Mouse (Mus musculus) ES-E14 (cell line): ENCODE measurements around the gene Krtap12-1. TPM values are rescaled to one million over a fixed set of nuclear protein-coding genes. Genes with fewer than 3 reads are reported as not detected.
"Not testable (repeated sequence)": the region's sequence is repeated elsewhere in the genome, so short reads cannot be mapped to it uniquely, and the experiment has no call there.

ENCODE experiments used
- DNase-seq: peaks from one replicate; pipeline ENCODE4 v3.0.0-alpha.2; 2013; ENCODE audit warnings: low read depth, low spot score
- H3K27ac ChIP-seq: 2 replicates; pipeline ENCODE4 v1.5.1; 2012; ENCODE audit warnings: low read depth, mild to moderate bottlenecking, low read length, moderate library complexity, mixed read lengths; ENCODE audit not compliant: poor library complexity, insufficient read depth, severe bottlenecking
- H3K36me3 ChIP-seq: 2 replicates; pipeline ENCODE4 v1.6.1; 2012; ENCODE audit warnings: mild to moderate bottlenecking, low read length, moderate library complexity, mixed read lengths; ENCODE audit not compliant: control insufficient read depth, poor library complexity, insufficient read depth, severe bottlenecking
- H3K4me1 ChIP-seq, 2 experiments: fragments of 150-350 bp in 1 of 2; sonication (generic) in 1 of 2; 2 replicates each; pipeline ENCODE4 v1.6.1; 2012; ENCODE audit warnings: low read length in 2 of 2, mild to moderate bottlenecking in 1 of 2, mixed read lengths in 1 of 2; ENCODE audit not compliant: control insufficient read depth in 2 of 2, insufficient read depth in 2 of 2, poor library complexity in 1 of 2
- H3K4me3 ChIP-seq, 2 experiments: fragments of 150-350 bp in 1 of 2; sonication (generic) in 1 of 2; 2 replicates each; pipeline ENCODE4 v1.5.1; 2012; ENCODE audit warnings: low read length in 2 of 2, low read depth in 1 of 2, mild to moderate bottlenecking in 1 of 2, mixed read lengths in 1 of 2; ENCODE audit not compliant: insufficient read depth in 1 of 2, poor library complexity in 1 of 2, severe bottlenecking in 1 of 2
- H3K9ac ChIP-seq: 2 replicates; pipeline ENCODE4 v1.6.1; 2012; ENCODE audit warnings: low read depth, mild to moderate bottlenecking, low read length, mixed read lengths; ENCODE audit not compliant: poor library complexity, insufficient read depth, severe bottlenecking
- H3K9me3 ChIP-seq: fragments of 150-350 bp; sonication (generic); 2 replicates; pipeline ENCODE4 v1.6.1; 2012; ENCODE audit warnings: low read depth, mild to moderate bottlenecking, low read length; ENCODE audit not compliant: control insufficient read depth, insufficient read depth
- CHD2 ChIP-seq: IDR thresholded peaks from 2 replicates; pipeline ENCODE4 v1.6.1; 2014; ENCODE audit warnings: mild to moderate bottlenecking, low read depth, low read length, inconsistent platforms
- HCFC1 ChIP-seq: IDR thresholded peaks from 2 replicates; pipeline ENCODE4 v1.6.1; 2012; ENCODE audit warnings: low read length, inconsistent platforms, borderline replicate concordance; ENCODE audit not compliant: insufficient read depth
- MAFK ChIP-seq: IDR thresholded peaks from 2 replicates; pipeline ENCODE4 v1.6.1; 2014; ENCODE audit warnings: mild to moderate bottlenecking, low read depth, low read length, inconsistent platforms; ENCODE audit not compliant: insufficient read depth
- ZC3H11A ChIP-seq: IDR thresholded peaks from 2 replicates; pipeline ENCODE4 v1.6.1; 2012; ENCODE audit warnings: low read depth, mild to moderate bottlenecking, inconsistent platforms, low read length, borderline replicate concordance
- ZNF384 ChIP-seq: IDR thresholded peaks from 2 replicates; pipeline ENCODE4 v1.6.1; 2012; ENCODE audit warnings: low read depth, low read length, inconsistent platforms
- in situ Hi-C, 2 experiments: fragments of 600-800 bp; cut with MboI; formaldehyde crosslinking; loops; one replicate each; pipeline ENCODE4 v1.15.1; 2025; ENCODE audit warnings: low sequenced_read_pairs in 2 of 2, inconsistent platforms in 1 of 2; ENCODE audit not compliant: unreplicated experiment in 2 of 2
- total RNA-seq: library from RNA; depleted of rRNA; stranded (reverse); fragments of 300-350 nt; gene quantifications from 2 replicates; pipeline ENCODE4 v1.2.3, GENCODE M21; 2012; rRNA removed

The Krtap12-1 gene
- total RNA-seq, 1 experiment = not detected

- Histone ChIP-seq H3K4me3 (no peak overlapping the region), H3K9ac (no peak overlapping the region), H3K9me3 (no peaks in the 10 kb centered on the region), H3K4me1 (no peaks in the 10 kb centered on the region), H3K27ac (no peak overlapping the region), H3K36me3 (no peaks in the 10 kb centered on the region)
- no peak for DNase-seq
- in situ Hi-C loops = no loop called here
- TF ChIP-seq ZC3H11A (no peak), ZNF384 (peak; percentile 57; the same call in 1 of the 2 replicates)
These were observed 33.0 kb downstream of the Krtap12-1 start for GRCm38 (mm10) chr10:77753448-77753847.

GRCm38 (mm10) chr10:77759582-77759981, 39.2 kb downstream of the Krtap12-1 start, which contains the start of gene Gm3233:
Gm3233 (minus strand) TSS chr10:77759682.
- H3K4me3 ChIP-seq, H3K9ac ChIP-seq, H3K4me1 ChIP-seq, H3K9me3 ChIP-seq, DNase-seq, H3K36me3 ChIP-seq, H3K27ac ChIP-seq, in situ Hi-C loops: not testable (repeated sequence)

- H3K9me3 ChIP-seq = no peaks in the 10 kb centered on the region
- no peak for DNase-seq
- H3K9ac ChIP-seq = no peak overlapping the region
- no peaks in the 10 kb centered on the region for H3K36me3 ChIP-seq
- no peak overlapping the region for H3K27ac ChIP-seq
- H3K4me1 ChIP-seq = no peaks in the 10 kb centered on the region
- in situ Hi-C loops = no loop called here
- TF ChIP-seq ZC3H11A (no peak), HCFC1 (no peak), ZNF384 (no peak), CHD2 (no peak), MAFK (no peak)
- no peak overlapping the region for H3K4me3 ChIP-seq
These were observed 49.3 kb downstream of the Krtap12-1 start for GRCm38 (mm10) chr10:77769727-77770126.

Other genes starting within 250 kb of the Krtap12-1 start
- gene Fam207a, start 204.8 kb upstream of the Krtap12-1 start, total RNA-seq = 29.1 and 33.6 TPM in 2 replicates
- gene Itgb2, start 190.3 kb upstream of the Krtap12-1 start, total RNA-seq = 0.42 and 0.54 TPM in 2 replicates
- gene Pttg1ip, start 138.9 kb upstream of the Krtap12-1 start, total RNA-seq = 115 and 142 TPM in 2 replicates
- gene Sumo3, start 114.5 kb upstream of the Krtap12-1 start, total RNA-seq = 139 and 148 TPM in 2 replicates
- gene Gm49325, start 114.4 kb upstream of the Krtap12-1 start, total RNA-seq = 1.7 and 5.4 TPM in 2 replicates
- gene Ube2g2, start 98.3 kb upstream of the Krtap12-1 start, total RNA-seq = 21.2 and 32.7 TPM in 2 replicates
- 0.49 and 0.90 TPM in 2 replicates for gene Tspear, start 34.0 kb upstream of the Krtap12-1 start, total RNA-seq
- gene Gm19402, start 29.8 kb upstream of the Krtap12-1 start, total RNA-seq = not detected in 2 replicates
- gene Gm9508, start 23.4 kb upstream of the Krtap12-1 start, total RNA-seq = not detected in 2 replicates
- gene Gm10272, start 14.0 kb upstream of the Krtap12-1 start, total RNA-seq = not detected in 2 replicates
- gene Gm10024, start 9.1 kb upstream of the Krtap12-1 start, total RNA-seq = not detected in 2 replicates
- gene Gm10142, start 4.8 kb upstream of the Krtap12-1 start, total RNA-seq = not detected in 2 replicates
- not detected in 2 replicates for gene Gm10100, start 5.9 kb downstream of the Krtap12-1 start, total RNA-seq
- not detected in 2 replicates for gene Gm18596, start 22.0 kb downstream of the Krtap12-1 start, total RNA-seq
- not detected in 2 replicates for gene Gm9736, start 30.8 kb downstream of the Krtap12-1 start, total RNA-seq
- not detected in 2 replicates for gene Gm3233, start 39.1 kb downstream of the Krtap12-1 start, total RNA-seq
- not detected in 2 replicates for gene Gm3238, start 50.7 kb downstream of the Krtap12-1 start, total RNA-seq
- gene Gm7138, start 56.3 kb downstream of the Krtap12-1 start, total RNA-seq = not detected in 2 replicates
- gene Gm3250, start 61.9 kb downstream of the Krtap12-1 start, total RNA-seq = not detected in 2 replicates
- gene Gm7137, start 67.6 kb downstream of the Krtap12-1 start, total RNA-seq = not detected in 2 replicates
- gene Gm9639, start 74.5 kb downstream of the Krtap12-1 start, total RNA-seq = not detected in 2 replicates
- gene Gm19668, start 78.5 kb downstream of the Krtap12-1 start, total RNA-seq = not detected in 2 replicates
- gene Gm9507, start 91.2 kb downstream of the Krtap12-1 start, total RNA-seq = not detected in 2 replicates
- gene Gm2696, start 94.1 kb downstream of the Krtap12-1 start, total RNA-seq = not detected in 2 replicates
- gene Krtap10-4, start 106.5 kb downstream of the Krtap12-1 start, total RNA-seq = not detected in 2 replicates
- not detected in 2 replicates for gene Krtap10-10, start 115.3 kb downstream of the Krtap12-1 start, total RNA-seq
- not detected in 2 replicates for gene Gm36176, start 126.2 kb downstream of the Krtap12-1 start, total RNA-seq
- not detected in 2 replicates for gene Gm10318, start 132.3 kb downstream of the Krtap12-1 start, total RNA-seq
- gene Gm3285, start 141.4 kb downstream of the Krtap12-1 start, total RNA-seq = not detected in 2 replicates
- gene Lrrc3, start 181.9 kb downstream of the Krtap12-1 start, total RNA-seq = 2.5 and 4.1 TPM in 2 replicates
- gene Trpm2, start 250.0 kb downstream of the Krtap12-1 start, total RNA-seq = 0.54 and 0.63 TPM in 2 replicates